Comparison of ENCODE assay signal across 8 mouse cellular contexts in genomic region chr6:147043633-147044032, GRCm38 (mm10). TPM values are rescaled to one million over a fixed set of nuclear protein-coding genes. Genes with fewer than 3 reads are reported as not detected.
DNase-seq lines count a peak whose midpoint lies in the region; ATAC-seq and TF ChIP-seq lines count a peak whose summit lies in the region.

No protein-coding gene starts in this region.

- no peak for ATAC-seq in lung, embryonic 15.5 days (ENCODE audit: borderline replicate concordance, extremely low read depth, low FRiP score, low TSS enrichment)
- ATAC-seq in embryonic facial prominence, embryonic 15.5 days (ENCODE audit: insufficient number of reproducible peaks, low FRiP score, low TSS enrichment, low read depth) = no peak
- ATAC-seq in limb, embryonic 13.5 days (ENCODE audit: low FRiP score, low read depth) = no peak

- no peak for TF ChIP-seq CTCF in small intestine, adult 2 months (IDR thresholded peaks at IDR 0.05; ENCODE audit: extremely low read depth, insufficient read length, insufficient replicate concordance, low read depth, low read length)
- TF ChIP-seq CTCF in thymus, adult 2 months (IDR thresholded peaks at IDR 0.05; ENCODE audit: borderline replicate concordance, control insufficient read depth, extremely low read depth, insufficient read depth, low read length, poor library complexity) = no peak

- DNase-seq in lung, postnatal 10 days = no peak
- DNase-seq in adrenal gland, postnatal 25 days = no peak
- DNase-seq in thymus, adult 2 months = no peak
- DNase-seq in frontal cortex, postnatal 36 days (ENCODE audit: low spot score in 2 of 2) = no peak

- H3K27ac ChIP-seq in lung, embryonic 15.5 days = no peak overlapping the region
- no peak overlapping the region for H3K27ac ChIP-seq in embryonic facial prominence, embryonic 15.5 days (replicated peaks)
- no peak overlapping the region for H3K27ac ChIP-seq in limb, embryonic 13.5 days
- no peak overlapping the region for H3K27ac ChIP-seq in small intestine, adult 2 months (ENCODE audit: insufficient read depth, low read depth, low read length)
- no peak overlapping the region for H3K27ac ChIP-seq in thymus, adult 2 months (ENCODE audit: control insufficient read depth, insufficient read depth, low read length)

- H3K27me3 ChIP-seq in lung, embryonic 15.5 days = no peaks in the 10 kb centered on the region; the same call in 1 of the 2 replicates
- H3K27me3 ChIP-seq in embryonic facial prominence, embryonic 15.5 days = no peaks in the 10 kb centered on the region
- H3K27me3 ChIP-seq in limb, embryonic 13.5 days = peaks cover 4% of the 10 kb centered on the region; the same call in 1 of the 2 replicates
- no peaks in the 10 kb centered on the region for H3K27me3 ChIP-seq in small intestine, adult 2 months (ENCODE audit: control insufficient read depth, insufficient read depth, low read length)
- H3K27me3 ChIP-seq in thymus, adult 2 months (ENCODE audit: control insufficient read depth, insufficient read depth, low read length) = no peaks in the 10 kb centered on the region

- peaks cover 17% of the 10 kb centered on the region for H3K36me3 ChIP-seq in lung, embryonic 15.5 days
- H3K36me3 ChIP-seq in embryonic facial prominence, embryonic 15.5 days = peaks cover 19% of the 10 kb centered on the region
- H3K36me3 ChIP-seq in limb, embryonic 13.5 days = peaks cover 26% of the 10 kb centered on the region
- H3K36me3 ChIP-seq in small intestine, adult 2 months (ENCODE audit: control insufficient read depth, insufficient read depth, low read length) = peaks cover 17% of the 10 kb centered on the region
- H3K36me3 ChIP-seq in thymus, adult 2 months (ENCODE audit: control insufficient read depth, insufficient read depth, low read length) = peaks cover 7% of the 10 kb centered on the region

- H3K4me2 ChIP-seq in lung, embryonic 15.5 days = peak overlapping the region; percentile 70
- H3K4me2 ChIP-seq in embryonic facial prominence, embryonic 15.5 days (replicated peaks) = peak overlapping the region; percentile 56
- peak overlapping the region; percentile 70 for H3K4me2 ChIP-seq in limb, embryonic 13.5 days (replicated peaks)

- H3K9me3 ChIP-seq in lung, embryonic 15.5 days = no peaks in the 10 kb centered on the region
- H3K9me3 ChIP-seq in embryonic facial prominence, embryonic 15.5 days (replicated peaks) = no peaks in the 10 kb centered on the region
- no peaks in the 10 kb centered on the region for H3K9me3 ChIP-seq in limb, embryonic 13.5 days

- peak overlapping the region; percentile 89 for H3K4me3 ChIP-seq in lung, embryonic 15.5 days
- H3K4me3 ChIP-seq in embryonic facial prominence, embryonic 15.5 days (replicated peaks) = peak overlapping the region; percentile 87
- peak overlapping the region; percentile 70 for H3K4me3 ChIP-seq in limb, embryonic 13.5 days
- H3K4me3 ChIP-seq in small intestine, adult 2 months (ENCODE audit: low read depth, low read length) = peak overlapping the region; percentile 31; the same call in 1 of the 2 replicates
- no peak overlapping the region for H3K4me3 ChIP-seq in thymus, adult 2 months (ENCODE audit: control insufficient read depth, insufficient read depth, low read length)

- whole genome bisulfite sequencing in lung, embryonic 15.5 days = 40% methylated on average over 7 of the region's 7 CpGs
- WGBS in embryonic facial prominence, embryonic 15.5 days = 39% methylated on average over 7 of the region's 7 CpGs
- WGBS in limb, embryonic 13.5 days = 53% methylated on average over 7 of the region's 7 CpGs
- 23% methylated on average over 7 of the region's 7 CpGs for WGBS in small intestine, adult 2 months
- 56% methylated on average over 7 of the region's 7 CpGs for WGBS in thymus, adult 2 months

- peak overlapping the region; percentile 77 for H3K9ac ChIP-seq in lung, embryonic 15.5 days
- 0 out of 2 replicates have a peak overlapping the region, but pooled peaks have one; percentile 84 for H3K9ac ChIP-seq in embryonic facial prominence, embryonic 15.5 days
- peak overlapping the region; percentile 93 for H3K9ac ChIP-seq in limb, embryonic 13.5 days

- peaks cover 24% of the 10 kb centered on the region for H3K4me1 ChIP-seq in lung, embryonic 15.5 days
- peaks cover 8% of the 10 kb centered on the region; the same call in 1 of the 2 replicates for H3K4me1 ChIP-seq in embryonic facial prominence, embryonic 15.5 days
- peaks cover 12% of the 10 kb centered on the region for H3K4me1 ChIP-seq in limb, embryonic 13.5 days
- peaks cover 6% of the 10 kb centered on the region; the same call in 1 of the 2 replicates for H3K4me1 ChIP-seq in small intestine, adult 2 months (ENCODE audit: control insufficient read depth, insufficient read depth, insufficient read length, low read length)
- peaks cover 4% of the 10 kb centered on the region for H3K4me1 ChIP-seq in thymus, adult 2 months (replicated peaks; ENCODE audit: control insufficient read depth, insufficient read depth, low read length)

- TF ChIP-seq POLR2A in small intestine, adult 2 months (IDR thresholded peaks at IDR 0.05; ENCODE audit: low read depth, low read length) = no peak
- TF ChIP-seq POLR2A in thymus, adult 2 months (IDR thresholded peaks at IDR 0.05; ENCODE audit: control insufficient read depth, extremely low read depth, insufficient read depth, low read length, poor library complexity) = no peak

RNA-seq across cellular contexts. Expression of gene Mrps35, which starts 1.1 kb away (rescaled TPM):
- polyA plus RNA-seq in lung, embryonic 15.5 days (2015; fragmentation: Nextera tagmentation; extraction: Ambion mirVana) = 102 and 103 TPM in 2 replicates
- polyA plus RNA-seq in embryonic facial prominence, embryonic 15.5 days (2015; fragmentation: Nextera tagmentation; extraction: Ambion mirVana) = 82.6 and 87.1 TPM in 2 replicates
- polyA plus RNA-seq in limb, embryonic 13.5 days (2015; fragmentation: Nextera tagmentation; extraction: Ambion mirVana) = 98.6 and 99.6 TPM in 2 replicates
- polyA plus RNA-seq in small intestine, adult 2 months (2012; rRNA removed) = 3.8 and 7.7 TPM in 2 replicates
- total RNA-seq in adrenal gland, postnatal 25 days (2021) = 69.6 and 98.0 TPM in 2 replicates
- polyA plus RNA-seq in thymus, adult 2 months (2012; rRNA removed) = 8.4 and 9.4 TPM in 2 replicates

RNA-seq across cellular contexts. Expression of gene Rep15, which starts 11.2 kb away (rescaled TPM):
- 0.47 and 1.2 TPM in 2 replicates for polyA plus RNA-seq in lung, embryonic 15.5 days (2015; fragmentation: Nextera tagmentation; extraction: Ambion mirVana)
- 1.1 and 1.6 TPM in 2 replicates for polyA plus RNA-seq in embryonic facial prominence, embryonic 15.5 days (2015; fragmentation: Nextera tagmentation; extraction: Ambion mirVana)
- 1.3 and 1.6 TPM in 2 replicates for polyA plus RNA-seq in limb, embryonic 13.5 days (2015; fragmentation: Nextera tagmentation; extraction: Ambion mirVana)
- 5.7 and 6.3 TPM in 2 replicates for polyA plus RNA-seq in small intestine, adult 2 months (2012; rRNA removed)
- 0.95 and 1.6 TPM in 2 replicates for total RNA-seq in adrenal gland, postnatal 25 days (2021)
- 0.09 and 0.16 TPM in 2 replicates for polyA plus RNA-seq in thymus, adult 2 months (2012; rRNA removed)

RNA-seq across cellular contexts. Expression of gene Mansc4, which starts 43.2 kb away (rescaled TPM):
- polyA plus RNA-seq in lung, embryonic 15.5 days (2015; fragmentation: Nextera tagmentation; extraction: Ambion mirVana) = 6.9 and 8.4 TPM in 2 replicates
- polyA plus RNA-seq in embryonic facial prominence, embryonic 15.5 days (2015; fragmentation: Nextera tagmentation; extraction: Ambion mirVana) = 1.2 and 1.4 TPM in 2 replicates
- 1.8 and 2.1 TPM in 2 replicates for polyA plus RNA-seq in limb, embryonic 13.5 days (2015; fragmentation: Nextera tagmentation; extraction: Ambion mirVana)
- 0.24 TPM in 1 of 2 replicates, not detected in the other for polyA plus RNA-seq in small intestine, adult 2 months (2012; rRNA removed)
- not detected in 2 replicates for total RNA-seq in adrenal gland, postnatal 25 days (2021)
- polyA plus RNA-seq in thymus, adult 2 months (2012; rRNA removed) = 2.8 and 2.9 TPM in 2 replicates

RNA-seq across cellular contexts. Expression of gene Klhl42, which starts 47.5 kb away (rescaled TPM):
- polyA plus RNA-seq in lung, embryonic 15.5 days (2015; fragmentation: Nextera tagmentation; extraction: Ambion mirVana) = 8.4 and 8.9 TPM in 2 replicates
- polyA plus RNA-seq in embryonic facial prominence, embryonic 15.5 days (2015; fragmentation: Nextera tagmentation; extraction: Ambion mirVana) = 9.6 TPM in 2 replicates
- polyA plus RNA-seq in limb, embryonic 13.5 days (2015; fragmentation: Nextera tagmentation; extraction: Ambion mirVana) = 7.4 and 8.8 TPM in 2 replicates
- polyA plus RNA-seq in small intestine, adult 2 months (2012; rRNA removed) = 3.9 and 6.4 TPM in 2 replicates
- total RNA-seq in adrenal gland, postnatal 25 days (2021) = 32.8 and 33.4 TPM in 2 replicates
- polyA plus RNA-seq in thymus, adult 2 months (2012; rRNA removed) = 27.2 and 33.8 TPM in 2 replicates
